Mouse (Mus musculus) hindlimb bud, embryonic 11.5 days (tissue): ENCODE results near the gene Gm20773.
"Not testable (repeated sequence)": the region's sequence is repeated elsewhere in the genome, so short reads cannot be mapped to it uniquely, and the experiment has no call there.

Experiments
- DNase-seq: peaks from one replicate; pipeline ENCODE4 v3.0.0-alpha.2; 2012; ENCODE audit warnings: low read depth, low spot score; ENCODE audit errors: extremely low spot score

Gene Gm20773

DNA sequence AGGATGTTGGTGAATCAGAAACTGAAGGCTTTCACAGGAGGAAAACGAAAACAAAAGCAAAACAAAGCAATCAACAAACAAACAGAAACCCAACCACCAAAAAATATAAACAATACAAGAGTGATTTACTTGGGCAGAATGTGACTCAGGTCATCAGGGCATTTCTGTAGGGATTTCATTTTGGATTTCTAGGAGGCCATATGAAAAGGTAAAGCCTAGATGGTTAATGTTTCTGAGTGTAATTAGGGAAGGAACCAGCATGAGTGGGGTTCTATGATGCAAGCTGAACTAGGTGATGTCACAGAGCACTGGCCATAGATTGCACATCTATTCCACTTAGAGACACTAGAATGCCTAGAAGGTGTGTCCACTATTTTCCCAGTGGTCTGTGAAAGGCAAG, at the start of gene Gm20773:
Gm20773 (plus strand) TSS at position 301 of the 400 bp plus-strand sequence.
- DNase-seq = not testable (repeated sequence)

DNA sequence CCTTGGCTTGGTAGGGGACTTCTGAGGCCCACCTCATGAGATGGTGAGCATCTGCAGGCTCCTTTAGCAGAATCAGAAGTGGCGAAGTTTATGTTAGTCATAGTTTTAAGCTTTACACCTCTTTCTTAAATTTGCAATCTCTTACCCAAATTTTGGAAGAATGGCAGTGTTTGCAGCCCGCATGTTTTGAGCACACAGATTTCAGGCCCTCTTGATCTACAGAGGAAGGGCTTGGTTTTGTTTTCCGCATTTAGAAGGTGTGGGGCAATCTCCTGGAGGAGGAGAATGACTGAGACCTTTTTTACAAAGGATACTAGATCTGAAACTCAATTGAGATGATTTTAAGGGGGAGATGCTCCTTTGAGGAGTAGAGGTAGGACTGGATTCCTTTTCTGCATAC, 28.3 kb upstream of the Gm20773 start, which contains the start of gene Gm21866:
Gm21866 (minus strand) TSS at position 101 of the 400 bp plus-strand sequence.
- DNase-seq = not testable (repeated sequence)
